Mouse (Mus musculus) frontal cortex, adult (tissue): ENCODE results near the gene Ebp.

Experiments
- ATAC-seq: cut with Nextera tagmentation; 2 replicates; pipeline ENCODE4 v1.9.2; 2017; ENCODE audit warnings: mild to moderate bottlenecking, moderate library complexity, mixed read lengths; ENCODE audit not compliant: low TSS enrichment

Gene Ebp

GRCm38 (mm10) chrX:8193419-8193723 is at the start of gene Ebp:
TSS of gene Ebp (minus strand) at chrX:8193512.
- peak; percentile 76 for ATAC-seq

DNA sequence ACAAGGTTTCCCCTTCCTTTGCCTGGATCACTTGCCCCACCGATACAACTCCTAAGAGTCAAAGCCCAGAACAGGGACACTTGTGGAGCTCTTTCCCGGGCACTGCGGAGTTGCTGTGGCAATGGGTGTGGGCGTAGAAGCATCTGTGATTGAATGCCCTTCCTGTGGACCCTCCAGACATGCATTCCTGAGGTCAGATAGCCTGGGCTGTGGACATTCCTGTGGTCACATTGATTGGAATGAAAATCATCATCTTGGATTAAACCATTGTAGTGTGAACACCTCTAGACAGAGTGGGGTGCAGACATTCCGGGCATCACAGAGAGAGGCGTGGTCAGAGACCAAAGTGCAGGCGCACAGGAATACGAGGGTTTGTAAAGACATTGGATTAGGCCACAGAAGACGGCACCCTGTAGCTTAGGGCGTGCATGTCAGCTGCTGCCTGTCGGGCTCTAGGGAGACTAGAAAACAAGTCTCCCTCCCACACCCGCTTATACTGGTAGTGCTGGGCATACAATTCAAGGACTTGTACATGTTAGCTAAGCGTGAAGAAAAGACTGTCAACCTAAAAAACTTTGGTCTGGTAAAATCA is 45.6 kb upstream of the Ebp start:
- ATAC-seq, result no peak

GRCm38 (mm10) chrX:8236704-8237103 is 43.4 kb upstream of the Ebp start:
- ATAC-seq, result no peak

GRCm38 (mm10) chrX:8233602-8234001 is 40.3 kb upstream of the Ebp start:
- no peak for ATAC-seq

DNA sequence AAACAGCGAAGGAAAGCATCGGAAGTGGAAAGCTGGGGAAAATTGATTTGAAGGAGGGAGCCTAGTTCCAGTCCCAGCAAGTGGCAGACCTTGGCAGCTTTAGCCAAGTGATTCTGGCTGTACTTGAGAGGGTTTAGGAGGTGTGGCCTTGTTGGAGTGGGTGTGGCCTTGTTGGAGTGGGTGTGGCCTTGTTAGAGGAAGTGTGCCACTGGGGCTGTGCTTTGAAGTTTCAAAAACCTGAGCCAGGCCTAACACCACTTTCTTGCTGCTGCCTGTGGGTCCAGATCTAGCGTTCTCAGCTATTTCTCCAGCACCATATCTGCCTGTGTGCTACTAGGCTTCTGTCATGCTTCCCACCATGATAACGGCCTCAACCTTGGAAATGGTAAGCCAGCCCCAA is 37.0 kb upstream of the Ebp start:
- no peak for ATAC-seq

- 0 out of 2 replicates have a peak, but pooled peaks have one; percentile 3 for ATAC-seq
These were observed 30.2 kb upstream of the Ebp start for GRCm38 (mm10) chrX:8223473-8223872.

DNA sequence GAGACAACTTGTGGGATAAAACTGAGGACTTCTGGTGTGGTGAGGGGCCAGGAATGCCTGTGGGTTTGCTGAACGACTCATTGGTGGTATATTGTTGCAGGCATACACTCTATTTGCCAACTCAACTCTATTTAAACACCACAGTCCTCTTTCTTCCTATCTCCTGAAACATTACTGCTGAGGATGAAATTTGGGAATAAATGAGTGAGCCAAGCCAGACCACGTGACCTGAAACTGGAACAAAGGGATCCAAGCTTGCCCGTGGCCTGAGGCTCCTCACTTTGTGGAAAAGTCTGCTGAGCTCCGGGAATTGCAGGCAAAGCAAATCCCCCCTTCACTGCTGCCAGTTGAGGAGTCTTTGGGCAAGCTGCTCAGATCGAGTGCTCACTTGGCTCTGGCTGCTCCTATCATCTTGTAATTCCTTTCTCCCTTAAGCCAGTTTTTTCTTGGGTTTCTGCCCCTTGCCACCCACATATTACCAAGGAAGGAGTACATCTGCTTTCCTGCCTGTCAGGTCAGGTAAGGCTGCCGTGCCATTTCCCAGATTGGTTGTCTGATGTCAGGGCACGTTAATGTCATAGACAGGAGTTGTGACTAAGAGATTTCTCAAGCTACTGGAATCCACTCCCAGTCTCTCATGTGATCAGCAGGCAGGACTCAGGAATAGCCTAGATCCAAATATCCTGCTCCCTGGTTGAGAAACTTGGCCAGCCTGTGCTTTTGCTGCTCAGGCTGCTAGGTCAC is 29.5 kb upstream of the Ebp start:
- ATAC-seq, result peak; percentile 65

GRCm38 (mm10) chrX:8222296-8222677 is 29.0 kb upstream of the Ebp start:
- peak; percentile 76 for ATAC-seq

DNA sequence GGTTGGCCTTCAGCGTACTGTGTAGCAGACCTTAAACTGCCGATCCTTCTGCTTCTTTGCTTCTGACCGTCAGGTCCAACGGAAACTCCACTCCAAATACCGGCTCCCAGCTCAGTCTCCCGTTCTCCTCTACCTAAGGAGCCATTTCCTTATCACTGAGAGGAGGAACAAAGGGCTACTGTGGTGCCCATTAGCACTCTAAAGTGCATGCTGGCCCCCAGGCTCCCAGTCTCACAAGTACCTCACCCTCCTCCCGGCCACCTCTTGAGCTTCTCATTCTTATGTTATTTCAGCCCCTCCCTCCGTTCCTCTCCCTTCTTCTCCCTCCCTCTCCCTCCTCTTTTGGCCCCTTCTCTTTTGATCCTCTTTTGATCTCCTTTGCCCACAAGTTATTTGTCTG is 26.3 kb upstream of the Ebp start:
- no peak for ATAC-seq

- no peak for ATAC-seq
These were observed 24.8 kb upstream of the Ebp start for GRCm38 (mm10) chrX:8218114-8218513.

GRCm38 (mm10) chrX:8217383-8217782 is 24.1 kb upstream of the Ebp start:
- peak; percentile 84 for ATAC-seq

- no peak for ATAC-seq
These were observed 18.3 kb upstream of the Ebp start for GRCm38 (mm10) chrX:8211490-8212207.

DNA sequence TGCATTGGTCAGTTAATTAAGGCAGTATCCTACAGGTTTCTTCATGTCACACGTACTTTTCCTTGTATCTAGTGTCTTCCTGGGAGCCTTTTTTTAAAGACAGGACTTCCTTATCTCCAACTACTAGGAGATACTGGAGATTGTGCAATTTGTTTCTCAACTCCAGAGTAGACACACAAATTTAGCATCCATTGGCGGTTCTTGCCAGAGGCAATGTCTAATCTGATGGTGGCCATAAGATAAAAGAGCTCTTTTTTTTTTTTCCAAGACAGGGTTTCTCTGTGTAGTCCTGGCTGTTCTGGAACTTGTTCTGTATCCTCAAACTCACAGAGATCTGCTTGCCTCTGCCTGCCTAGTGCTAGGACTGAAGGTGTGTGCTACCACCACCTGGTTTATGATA is 16.4 kb upstream of the Ebp start:
- no peak for ATAC-seq

- no peak for ATAC-seq
These were observed 13.9 kb upstream of the Ebp start for GRCm38 (mm10) chrX:8207224-8207623.

DNA sequence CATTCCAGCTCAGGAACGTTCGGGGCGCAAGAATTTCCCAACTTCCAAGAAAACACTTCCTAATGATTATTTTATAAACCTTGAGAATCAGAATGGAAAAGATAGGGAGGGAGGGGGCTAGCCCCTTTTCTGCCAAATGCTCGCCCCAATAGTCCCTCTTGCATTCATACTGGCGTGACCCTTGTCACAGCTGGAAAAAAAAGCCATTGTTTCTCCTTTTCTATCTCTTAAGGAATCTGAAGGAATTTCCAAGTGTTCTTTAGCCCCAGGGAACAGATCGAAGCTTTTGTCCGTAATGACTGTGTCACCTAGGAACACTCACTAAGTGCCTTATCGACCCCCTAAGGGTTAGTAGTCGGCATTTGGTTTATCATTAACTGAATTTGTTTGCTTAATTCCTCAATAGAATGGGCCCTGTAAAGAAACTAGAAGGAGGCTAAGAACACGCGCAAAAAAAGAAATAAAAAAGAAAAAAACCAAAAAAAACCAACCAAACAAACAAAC is 13.4 kb upstream of the Ebp start:
- no peak for ATAC-seq

GRCm38 (mm10) chrX:8206015-8206693 is 12.8 kb upstream of the Ebp start, which contains the start of gene Porcn:
TSS of gene Porcn (minus strand) at chrX:8206525.
- peak; percentile 94 for ATAC-seq

DNA sequence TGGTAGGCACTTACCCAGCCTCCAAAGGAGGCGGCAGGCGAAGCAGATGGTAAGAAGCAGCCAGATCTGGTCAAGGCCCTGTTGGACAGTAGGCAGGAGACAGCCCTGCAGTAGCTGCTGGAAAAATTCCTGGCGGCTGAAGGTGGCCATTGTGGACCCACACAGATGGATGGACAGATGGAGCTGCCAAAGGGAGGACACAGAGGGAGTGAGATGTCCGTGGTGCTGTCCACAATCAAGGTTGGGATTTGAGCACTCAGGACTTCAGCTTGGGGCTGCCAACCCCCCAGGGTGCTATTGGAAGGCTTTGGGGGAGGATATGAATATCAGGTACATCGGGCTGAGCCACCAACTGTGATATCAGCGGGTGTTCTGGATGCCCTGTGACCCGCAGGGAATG is 12.2 kb upstream of the Ebp start:
- ATAC-seq, result peak; percentile 45

GRCm38 (mm10) chrX:8205088-8205487 is 11.8 kb upstream of the Ebp start:
- no peak for ATAC-seq

DNA sequence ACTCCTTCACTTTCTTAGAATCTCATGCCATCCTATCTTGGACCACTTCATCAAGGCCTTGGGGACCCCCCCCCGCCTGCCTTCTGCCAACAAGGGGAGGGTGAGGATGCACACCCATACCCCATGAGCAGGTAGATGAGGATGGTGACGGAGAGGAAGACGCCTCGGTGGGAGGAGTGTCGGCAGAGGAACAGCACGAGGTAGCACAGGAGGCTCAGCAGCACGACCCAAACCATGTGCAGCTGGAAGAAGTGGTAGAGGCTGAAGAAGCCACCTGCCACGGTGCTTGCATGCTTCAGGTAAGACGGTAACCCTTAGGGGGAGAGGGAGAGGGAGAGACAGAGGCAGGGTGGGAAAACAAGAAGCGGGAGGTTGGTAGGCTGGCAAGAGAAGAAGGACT is 10.8 kb upstream of the Ebp start:
- no peak for ATAC-seq

DNA sequence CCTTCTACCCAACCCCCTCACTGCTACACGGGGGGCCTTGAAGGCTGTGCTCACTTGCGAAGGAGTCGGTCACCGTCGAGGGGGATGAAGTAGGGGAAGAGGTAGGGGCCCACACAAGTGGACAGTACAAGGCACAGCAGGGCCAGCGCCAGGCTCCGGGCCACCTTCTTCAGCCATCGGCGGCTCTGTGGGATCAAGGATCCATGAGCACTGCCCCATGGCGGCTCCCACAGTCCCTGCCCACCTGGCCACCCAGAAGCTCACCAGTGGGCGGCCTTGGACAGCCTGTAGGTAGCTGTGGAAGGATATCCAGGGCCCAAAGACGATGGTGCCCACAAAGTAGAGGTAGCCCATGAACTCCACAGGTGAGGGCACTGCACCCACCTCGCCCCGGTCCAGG is 9.8 kb upstream of the Ebp start:
- no peak for ATAC-seq

DNA sequence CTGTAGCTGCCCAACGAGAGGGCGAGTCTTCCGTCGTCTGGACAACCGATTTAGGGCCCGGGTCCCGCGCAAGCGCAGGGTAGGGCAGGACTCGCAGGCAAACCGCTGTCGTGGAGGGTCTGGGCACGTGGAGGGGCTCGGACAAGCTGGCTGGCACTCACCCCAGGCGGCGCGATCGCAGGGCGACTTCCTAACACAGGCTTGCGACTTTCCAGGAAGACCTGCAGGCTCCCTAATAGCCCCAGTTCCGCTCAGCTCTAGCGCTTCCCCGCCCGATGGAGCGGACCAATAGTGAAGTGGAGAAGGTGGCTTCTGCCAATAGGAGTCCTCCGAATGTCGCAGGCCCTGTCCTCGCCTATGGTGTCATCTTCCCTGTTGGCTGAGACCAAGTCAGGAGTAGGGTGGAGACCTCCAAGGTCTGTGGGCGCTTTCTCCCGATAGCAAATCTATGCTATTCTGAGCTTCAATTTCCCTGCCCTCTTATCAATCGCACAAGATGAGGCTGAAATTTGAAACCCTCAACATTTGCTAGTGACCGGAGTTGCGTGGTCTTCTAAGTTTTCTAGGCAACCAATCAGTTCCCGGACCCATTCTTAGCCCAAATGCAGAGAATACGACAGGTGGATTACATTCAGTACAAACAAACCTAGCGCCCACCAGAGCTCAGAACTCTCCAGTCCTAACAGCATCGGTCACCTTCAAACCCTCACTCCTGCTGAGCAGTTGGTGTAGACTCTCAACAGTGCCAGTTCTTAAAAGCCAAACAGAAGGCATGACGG is 483 bp downstream of the Ebp start:
- peak; percentile 98 for ATAC-seq
